23 mouse cellular contexts compared by ENCODE assay signal in genomic region chr14:20824517-20824916, GRCm38 (mm10). TPM values are rescaled to one million over a fixed set of nuclear protein-coding genes. Genes with fewer than 3 reads are reported as not detected.
DNase-seq lines count a peak whose midpoint lies in the region; ATAC-seq and TF ChIP-seq lines count a peak whose summit lies in the region.
"Had no signal": no experiment of that assay in that cellular context is flagged by ENCODE, and none has a peak within 500 bp of the region (broad histone marks: within the 10 kb centered on the region; RNA-seq: fewer than 3 reads in every experiment).

No protein-coding gene starts in this region.

- no peak overlapping the region for H3K27ac ChIP-seq in heart, embryonic 12.5 days (ENCODE audit: poor library complexity, severe bottlenecking)
- H3K27ac ChIP-seq in midbrain, embryonic 11.5 days (ENCODE audit: low read depth, low read length) = no peak overlapping the region
- no peak overlapping the region for H3K27ac ChIP-seq in midbrain, postnatal 0 days (ENCODE audit: low read depth, low read length)
- no peak overlapping the region for H3K27ac ChIP-seq in kidney, adult 2 months (ENCODE audit: insufficient read depth, low read depth, low read length)
- H3K27ac ChIP-seq: embryonic facial prominence, embryonic 10.5 days; embryonic facial prominence, embryonic 12.5 days; forebrain, embryonic 13.5 days; forebrain, embryonic 15.5 days had no signal

- ATAC-seq in heart, embryonic 12.5 days (ENCODE audit: insufficient number of reproducible peaks, low FRiP score) = no peak
- no peak for ATAC-seq in midbrain, embryonic 11.5 days (ENCODE audit: low FRiP score)
- ATAC-seq in midbrain, postnatal 0 days (ENCODE audit: low FRiP score) = no peak
- ATAC-seq in granulocyte monocyte progenitor cell, adult 5-6 weeks (replicated peaks; ENCODE audit: poor library complexity, severe bottlenecking) = peak; percentile 56
- 0 out of 2 replicates have a peak, but pooled peaks have one; percentile 43 for ATAC-seq in monocyte, adult 5-6 weeks (replicated peaks; ENCODE audit: insufficient number of reproducible peaks, low FRiP score, low TSS enrichment, poor library complexity, severe bottlenecking)
- ATAC-seq: CD4-positive, CD25-positive, alpha-beta regulatory T cell, adult 4 months; forebrain, embryonic 13.5 days; forebrain, embryonic 15.5 days had no signal

- no peaks in the 10 kb centered on the region for H3K4me1 ChIP-seq in heart, embryonic 12.5 days (replicated peaks)
- H3K4me1 ChIP-seq in midbrain, embryonic 11.5 days (ENCODE audit: control insufficient read depth, insufficient read depth, low read length) = no peaks in the 10 kb centered on the region
- H3K4me1 ChIP-seq in midbrain, postnatal 0 days (ENCODE audit: insufficient read depth, low read length) = no peaks in the 10 kb centered on the region
- H3K4me1 ChIP-seq in kidney, adult 2 months (ENCODE audit: control insufficient read depth, insufficient read depth, low read length) = no peaks in the 10 kb centered on the region
- H3K4me1 ChIP-seq: embryonic facial prominence, embryonic 12.5 days; forebrain, embryonic 13.5 days; forebrain, embryonic 15.5 days had no signal

- no peaks in the 10 kb centered on the region for H3K27me3 ChIP-seq in heart, embryonic 12.5 days (replicated peaks)
- no peaks in the 10 kb centered on the region for H3K27me3 ChIP-seq in midbrain, embryonic 11.5 days (ENCODE audit: control insufficient read depth, insufficient read depth, low read length)
- no peaks in the 10 kb centered on the region for H3K27me3 ChIP-seq in midbrain, postnatal 0 days (ENCODE audit: insufficient read depth, low read length)
- H3K27me3 ChIP-seq in kidney, adult 2 months (replicated peaks; ENCODE audit: control insufficient read depth, insufficient read depth, low read length) = no peaks in the 10 kb centered on the region
- H3K27me3 ChIP-seq: embryonic facial prominence, embryonic 12.5 days; forebrain, embryonic 13.5 days; forebrain, embryonic 15.5 days had no signal

- TF ChIP-seq CTCF in midbrain, postnatal 0 days (IDR thresholded peaks at IDR 0.05) = no peak
- no peak for TF ChIP-seq CTCF in kidney, adult 2 months (conservative IDR thresholded peaks at IDR 0.05; ENCODE audit: insufficient read depth, insufficient read length, low read depth, low read length)

- no peak for TF ChIP-seq POLR2A in kidney, adult 2 months (IDR thresholded peaks at IDR 0.05; ENCODE audit: low read depth, low read length)

- H3K36me3 ChIP-seq in heart, embryonic 12.5 days = no peaks in the 10 kb centered on the region
- H3K36me3 ChIP-seq in midbrain, embryonic 11.5 days (ENCODE audit: control insufficient read depth, insufficient read depth, low read length) = no peaks in the 10 kb centered on the region
- H3K36me3 ChIP-seq in midbrain, postnatal 0 days (ENCODE audit: insufficient read depth, low read length) = no peaks in the 10 kb centered on the region
- no peaks in the 10 kb centered on the region for H3K36me3 ChIP-seq in kidney, adult 2 months (ENCODE audit: control insufficient read depth, insufficient read depth, low read length)
- H3K36me3 ChIP-seq: embryonic facial prominence, embryonic 10.5 days; embryonic facial prominence, embryonic 12.5 days; forebrain, embryonic 15.5 days had no signal

- DNase-seq in heart, adult 11 months = peak; percentile 70
- peak; percentile 68 for DNase-seq in midbrain, embryonic 11.5 days (ENCODE audit: low spot score, missing footprints)
- no peak for DNase-seq in midbrain, postnatal 0 days (ENCODE audit: low spot score)
- DNase-seq in kidney, adult 2 months = no peak
- DNase-seq in gastrocnemius, adult 8-10 months (ENCODE audit: low spot score in 2 of 2) = no peak
- DNase-seq: adrenal gland, adult 2 months; adrenal gland, postnatal 10 days; adrenal gland, postnatal 25 days; B cell, adult 2 months; cerebellum, adult 11-12 months; cerebellum, adult 2 months; cerebellum, adult 9-10 months; cerebellum, postnatal 10 days; cerebellum, postnatal 25 days had no signal

- H3K9ac ChIP-seq in heart, embryonic 12.5 days = no peak overlapping the region
- H3K9ac ChIP-seq in midbrain, embryonic 11.5 days (ENCODE audit: low read length) = no peak overlapping the region
- H3K9ac ChIP-seq in midbrain, postnatal 0 days (replicated peaks; ENCODE audit: low read length, poor library complexity, severe bottlenecking) = no peak overlapping the region
- H3K9ac ChIP-seq: embryonic facial prominence, embryonic 12.5 days; forebrain, embryonic 13.5 days; forebrain, embryonic 15.5 days had no signal

- no peak overlapping the region for H3K4me2 ChIP-seq in heart, embryonic 12.5 days
- H3K4me2 ChIP-seq in midbrain, embryonic 11.5 days = no peak overlapping the region
- no peak overlapping the region for H3K4me2 ChIP-seq in midbrain, postnatal 0 days (ENCODE audit: low read depth, low read length, poor library complexity, severe bottlenecking)
- H3K4me2 ChIP-seq: embryonic facial prominence, embryonic 12.5 days; forebrain, embryonic 13.5 days; forebrain, embryonic 15.5 days had no signal

- H3K9me3 ChIP-seq in heart, embryonic 12.5 days (replicated peaks) = no peaks in the 10 kb centered on the region
- no peaks in the 10 kb centered on the region for H3K9me3 ChIP-seq in midbrain, embryonic 11.5 days (ENCODE audit: control insufficient read depth, low read length)
- H3K9me3 ChIP-seq in midbrain, postnatal 0 days (ENCODE audit: low read length) = no peaks in the 10 kb centered on the region
- H3K9me3 ChIP-seq: embryonic facial prominence, embryonic 10.5 days; embryonic facial prominence, embryonic 12.5 days; forebrain, embryonic 13.5 days; forebrain, embryonic 15.5 days had no signal

- WGBS in heart, embryonic 12.5 days = 75% methylated on average over 1 of the region's 1 CpGs
- 78% methylated on average over 1 of the region's 1 CpGs for WGBS in midbrain, embryonic 11.5 days
- 78% methylated on average over 1 of the region's 1 CpGs for WGBS in midbrain, postnatal 0 days
- WGBS in kidney, adult 2 months = 86% methylated on average over 1 of the region's 1 CpGs

- H3K4me3 ChIP-seq in heart, embryonic 12.5 days = no peak overlapping the region
- no peak overlapping the region for H3K4me3 ChIP-seq in midbrain, embryonic 11.5 days (ENCODE audit: low read depth, low read length)
- H3K4me3 ChIP-seq in midbrain, postnatal 0 days (ENCODE audit: low read depth, low read length) = no peak overlapping the region
- H3K4me3 ChIP-seq in kidney, adult 2 months (ENCODE audit: insufficient read depth, low read depth, low read length) = no peak overlapping the region
- H3K4me3 ChIP-seq: embryonic facial prominence, embryonic 10.5 days; embryonic facial prominence, embryonic 12.5 days; forebrain, embryonic 13.5 days; forebrain, embryonic 15.5 days had no signal

RNA-seq across cellular contexts. Expression of gene Plau, which starts 11.9 kb away (rescaled TPM):
- 0.77 and 1.1 TPM in 2 replicates for polyA plus RNA-seq in heart, embryonic 12.5 days (2016; fragmentation: Nextera tagmentation; extraction: Ambion mirVana)
- 0.22 and 0.40 TPM in 2 replicates for polyA plus RNA-seq in midbrain, embryonic 11.5 days (2014; fragmentation: Nextera tagmentation; extraction: Ambion mirVana)
- total RNA-seq in midbrain, postnatal 0 days (2014; rRNA removed) = 0.93 and 2.1 TPM in 2 replicates
- polyA plus RNA-seq in midbrain, postnatal 0 days (2015; fragmentation: Nextera tagmentation; extraction: Ambion mirVana) = 0.27 and 0.44 TPM in 2 replicates
- 2.9 and 4.2 TPM in 2 replicates for total RNA-seq in granulocyte monocyte progenitor cell, adult 5-6 weeks (2014; fragmentation: Nextera tagmentation)
- total RNA-seq in granulocyte monocyte progenitor cell, adult 5-6 weeks (2017) = 7.5 and 9.1 TPM in 2 replicates
- total RNA-seq in monocyte, adult 5-6 weeks (2017) = 0.39 to 1.1 TPM in 2 of 3 replicates, not detected in the other
- polyA plus RNA-seq in kidney, adult 2 months (2012; rRNA removed) = 261 and 276 TPM in 2 replicates
- total RNA-seq in gastrocnemius, adult 8-10 months (2022) = 10 to 100 TPM; 13.4 to 23.7 (median 18.1) TPM
- total RNA-seq: MEL had no signal
- polyA plus RNA-seq: CD4-positive, CD25-positive, alpha-beta regulatory T cell, adult 4 months had no signal

RNA-seq across cellular contexts. Expression of gene Camk2g, which starts 30.6 kb away (rescaled TPM):
- 65.4 and 69.5 TPM in 2 replicates for polyA plus RNA-seq in heart, embryonic 12.5 days (2016; fragmentation: Nextera tagmentation; extraction: Ambion mirVana)
- 35.9 and 39.5 TPM in 2 replicates for polyA plus RNA-seq in midbrain, embryonic 11.5 days (2014; fragmentation: Nextera tagmentation; extraction: Ambion mirVana)
- total RNA-seq in midbrain, postnatal 0 days (2014; rRNA removed) = 239 and 267 TPM in 2 replicates
- 261 and 284 TPM in 2 replicates for polyA plus RNA-seq in midbrain, postnatal 0 days (2015; fragmentation: Nextera tagmentation; extraction: Ambion mirVana)
- 28.0 and 35.2 TPM in 2 replicates for total RNA-seq in granulocyte monocyte progenitor cell, adult 5-6 weeks (2014; fragmentation: Nextera tagmentation)
- total RNA-seq in granulocyte monocyte progenitor cell, adult 5-6 weeks (2017) = 50.3 and 65.9 TPM in 2 replicates
- 36.4 to 81.1 TPM (median 62.3 TPM) in 3 replicates for total RNA-seq in monocyte, adult 5-6 weeks (2017)
- 15.4 and 16.0 TPM in 2 replicates for polyA plus RNA-seq in kidney, adult 2 months (2012; rRNA removed)
- 100 to 1,000 TPM; 187 to 196 (median 195) TPM for total RNA-seq in gastrocnemius, adult 8-10 months (2022)

Comparison
In these comparisons a context has a peak if more than half of its experiments do, and no peak if none do; other contexts are left out.
1. DNase-seq: peak in heart, adult 11 months (single experiment) and midbrain, embryonic 11.5 days (single experiment); none in midbrain, postnatal 0 days (single experiment), kidney, adult 2 months (single experiment) and gastrocnemius, adult 8-10 months (0 of 2).
2. ATAC-seq: peak in granulocyte monocyte progenitor cell, adult 5-6 weeks (single experiment) and monocyte, adult 5-6 weeks (single experiment); none in heart, embryonic 12.5 days (single experiment), midbrain, embryonic 11.5 days (single experiment) and midbrain, postnatal 0 days (single experiment).